Mouse (Mus musculus): ENCODE results near the gene C130050O18Rik. TPM values are rescaled to one million over a fixed set of nuclear protein-coding genes. Genes with fewer than 3 reads are reported as not detected.

The C130050O18Rik gene
- polyA plus RNA-seq, 1 experiment: 0.04 TPM

DNA sequence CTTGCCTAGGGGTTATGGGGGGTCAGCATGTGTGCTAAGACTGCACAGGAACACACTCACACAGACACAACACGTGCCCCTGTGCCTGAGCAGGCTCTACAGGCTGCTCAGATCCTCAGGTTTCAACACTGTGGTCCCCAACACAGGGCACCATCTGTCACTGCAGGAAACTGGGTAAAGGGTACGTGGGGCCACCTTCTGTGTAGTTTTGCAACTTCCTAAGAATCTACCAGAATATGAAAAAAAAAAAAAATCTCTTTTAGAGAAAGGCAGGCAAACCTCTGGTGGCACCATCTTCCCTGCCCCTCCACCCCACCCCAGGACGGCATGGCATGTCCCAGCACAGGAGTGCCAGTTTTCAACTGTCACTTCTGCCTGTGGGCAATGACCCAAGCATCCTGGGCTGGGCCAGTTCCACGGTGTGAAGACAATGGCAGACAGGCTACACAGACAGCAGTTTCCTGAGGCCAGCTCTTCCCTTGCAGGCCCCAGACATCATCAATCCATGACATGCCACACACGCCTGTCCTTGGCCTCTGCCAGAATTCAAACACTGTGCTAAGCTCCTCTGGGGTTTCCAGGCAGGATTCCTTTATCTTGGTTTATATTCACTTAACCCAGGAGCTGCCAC is 44.2 kb downstream of the C130050O18Rik start:
- no peak for TF ChIP-seq GATA1 (IDR thresholded peaks at IDR 0.05; ENCODE audit: low read length)

DNA sequence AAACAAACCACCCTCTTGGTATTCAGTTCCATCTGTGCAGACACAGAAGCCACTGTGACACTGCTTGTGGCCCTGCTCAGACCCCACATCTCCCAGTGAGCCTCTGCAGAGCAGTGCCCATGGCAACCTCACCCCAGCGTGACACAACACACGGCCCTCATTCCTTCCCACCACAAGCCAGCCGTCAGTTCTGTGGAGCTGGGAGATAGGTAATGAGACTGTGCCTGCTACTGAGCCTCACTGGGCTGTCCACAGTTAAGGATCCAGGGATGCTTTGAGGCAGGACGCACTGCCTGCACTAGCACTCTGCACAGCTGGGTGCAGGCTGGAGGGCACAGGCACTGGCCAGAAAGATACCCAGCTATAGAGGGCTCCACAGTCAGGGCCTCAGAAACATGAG is 44.8 kb downstream of the C130050O18Rik start:
- TF ChIP-seq GATA1 (IDR thresholded peaks at IDR 0.05; ENCODE audit: low read length): no peak

DNA sequence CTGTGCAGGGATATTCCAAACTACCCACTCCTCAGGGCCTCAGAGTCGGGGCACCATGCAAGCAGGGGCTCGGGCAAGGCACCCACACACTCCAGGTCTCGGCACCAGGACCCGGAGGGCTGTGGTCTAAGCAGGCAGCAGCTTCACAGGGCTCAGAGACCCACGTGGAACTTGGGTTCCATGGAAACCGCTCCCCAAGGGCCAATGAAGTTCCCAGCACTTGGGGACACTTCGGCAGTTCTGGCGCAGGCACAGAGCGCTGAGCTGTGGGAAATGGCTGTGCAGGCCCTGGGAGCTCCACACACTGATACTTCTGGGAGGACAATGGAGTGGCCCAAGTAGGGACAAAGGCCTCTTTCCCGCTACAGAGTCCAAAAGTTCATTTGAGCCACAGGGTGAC is 48.0 kb downstream of the C130050O18Rik start:
- TF ChIP-seq GATA1 (IDR thresholded peaks at IDR 0.05; ENCODE audit: low read length): no peak

DNA sequence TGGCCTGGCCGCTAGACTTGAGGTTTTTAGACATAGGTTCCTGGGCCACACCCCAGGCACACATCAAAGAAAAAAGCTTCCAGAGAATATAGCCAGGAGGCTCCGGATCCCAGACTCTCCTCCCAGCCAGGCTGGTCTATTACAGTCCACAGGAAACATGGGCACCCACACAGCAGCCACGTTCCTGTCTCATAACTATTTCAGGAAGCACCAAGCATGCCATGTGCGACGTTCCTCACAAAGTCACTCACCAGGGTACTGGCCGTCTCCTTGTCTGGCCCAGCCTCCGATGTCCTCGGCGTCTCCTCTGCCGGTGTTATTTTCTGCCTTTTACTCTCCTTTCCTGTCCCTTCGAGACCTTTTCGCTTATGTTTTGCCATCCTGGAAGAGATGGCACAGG is 50.1 kb downstream of the C130050O18Rik start:
- TF ChIP-seq GATA1 (IDR thresholded peaks at IDR 0.05; ENCODE audit: low read length): no peak

GRCm38 (mm10) chr5:139457241-139457640 is 52.2 kb downstream of the C130050O18Rik start:
- TF ChIP-seq GATA1 (IDR thresholded peaks at IDR 0.05; ENCODE audit: low read length): no peak

GRCm38 (mm10) chr5:139459938-139460337 is 54.9 kb downstream of the C130050O18Rik start:
- TF ChIP-seq GATA1 (IDR thresholded peaks at IDR 0.05; ENCODE audit: low read length): no peak

- TF ChIP-seq GATA1 (IDR thresholded peaks at IDR 0.05; ENCODE audit: low read length): no peak
Observed at GRCm38 (mm10) chr5:139460384-139461067, 55.4 kb downstream of the C130050O18Rik start, which contains the start of gene 3110082I17Rik. Gene 3110082I17Rik, minus strand, starts transcription at chr5:139460527.

- TF ChIP-seq GATA1 (IDR thresholded peaks at IDR 0.05; ENCODE audit: low read length): no peak
Observed at GRCm38 (mm10) chr5:139464874-139465273, 59.8 kb downstream of the C130050O18Rik start.

Other genes starting within 250 kb of the C130050O18Rik start
- 14.2 and 19.4 TPM in 2 replicates for gene Sun1, start 204.6 kb upstream of the C130050O18Rik start, polyA plus RNA-seq (2012)
- 84.1 and 121 TPM in 2 replicates for gene Get4, start 153.0 kb upstream of the C130050O18Rik start, polyA plus RNA-seq (2012)
- 0.03 and 0.06 TPM in 2 replicates for gene Adap1, start 79.7 kb upstream of the C130050O18Rik start, polyA plus RNA-seq (2012)
- 57.2 and 76.6 TPM in 2 replicates for gene Cox19, start 53.9 kb upstream of the C130050O18Rik start, polyA plus RNA-seq (2012)
- not detected in 2 replicates for gene Cyp2w1, start 52.7 kb upstream of the C130050O18Rik start, polyA plus RNA-seq (2012)
- 15.4 and 15.9 TPM in 2 replicates for gene Gpr146, start 27.6 kb upstream of the C130050O18Rik start, polyA plus RNA-seq (2012)
- gene Gper1, start 17.9 kb downstream of the C130050O18Rik start, polyA plus RNA-seq (2012): not detected in 2 replicates
- gene 3110082I17Rik, start 55.2 kb downstream of the C130050O18Rik start, polyA plus RNA-seq (2012): 58.6 and 79.0 TPM in 2 replicates
- 2.8 and 3.1 TPM in 2 replicates for gene Zfand2a, start 79.3 kb downstream of the C130050O18Rik start, polyA plus RNA-seq (2012)
- not detected in 2 replicates for gene Uncx, start 138.2 kb downstream of the C130050O18Rik start, polyA plus RNA-seq (2012)

Measured in G1E-ER4 (cell line).